Mouse (Mus musculus) megakaryocyte, embryonic 14.5 days (primary cell): ENCODE data around the gene Ptprn2.

Experiments used
- FLI1 ChIP-seq: IDR thresholded peaks from 2 replicates; pipeline ENCODE4 v1.6.1; 2012; ENCODE audit warnings: low read length, inconsistent platforms, mixed read lengths
- GATA1 ChIP-seq: IDR thresholded peaks from 3 replicates; pipeline ENCODE4 v1.6.1; 2012; ENCODE audit warnings: mixed read lengths, low read length, inconsistent platforms, borderline replicate concordance

- no peak for TF ChIP-seq GATA1
- TF ChIP-seq FLI1: no peak
Measured at GRCm38 (mm10) chr12:116873866-116874585, 388.5 kb downstream of the Ptprn2 start.
